Mouse (Mus musculus): ENCODE results near the gene Unc13c. TPM values are rescaled to one million over a fixed set of nuclear protein-coding genes. Genes with fewer than 3 reads are reported as not detected.
A peak's percentile ranks its signal among the peaks of the same experiment; 100 is the strongest.

The Unc13c gene
- total and polyA plus RNA-seq, 2 experiments from 2014 or later = 0.57 to 0.88 TPM

DNA sequence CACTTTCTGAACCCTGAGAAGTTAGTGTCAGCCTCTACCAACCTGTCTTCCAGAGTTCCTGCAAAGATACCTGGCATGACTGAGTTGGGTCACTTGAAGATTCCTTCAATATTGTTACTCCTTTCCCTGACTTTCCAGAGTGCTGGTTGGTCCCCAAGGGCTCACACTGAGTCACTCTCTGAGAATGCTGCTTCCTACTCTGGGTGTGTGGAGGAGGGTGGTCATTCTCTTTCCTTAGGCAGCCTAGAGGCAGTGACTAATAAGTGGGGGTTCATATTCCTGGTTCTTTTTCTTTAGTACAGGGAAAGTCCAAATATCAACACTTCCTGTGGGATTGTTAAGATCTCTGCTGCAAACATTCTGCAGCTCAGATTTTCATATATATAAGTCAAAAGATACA, 16.4 kb downstream of the Unc13c start:
- H3K9ac ChIP-seq (replicated peaks; ENCODE audit: low read depth, low read length) = no peak overlapping the region
- H3K4me3 ChIP-seq (ENCODE audit: low read depth, low read length) = no peak overlapping the region
- H3K4me1 ChIP-seq (ENCODE audit: control insufficient read depth, insufficient read depth) = no peaks in the 10 kb centered on the region
- no peak for TF ChIP-seq EP300 (IDR thresholded peaks at IDR 0.05; ENCODE audit: low read depth)
- TF ChIP-seq CTCF (IDR thresholded peaks at IDR 0.05; ENCODE audit: low read depth) = no peak
- no peaks in the 10 kb centered on the region for H3K36me3 ChIP-seq (replicated peaks; ENCODE audit: control insufficient read depth, insufficient read depth, low read length)
- ATAC-seq (ENCODE audit: insufficient read depth, low read depth) (no peak), DNase-seq (ENCODE audit: low spot score) (no peak)
- H3K4me2 ChIP-seq (ENCODE audit: low read depth, low read length) = no peak overlapping the region
- no peak overlapping the region for H3K27ac ChIP-seq (ENCODE audit: low read depth)
- H3K9me3 ChIP-seq (replicated peaks; ENCODE audit: control insufficient read depth, low read length) = no peaks in the 10 kb centered on the region
- no peaks in the 10 kb centered on the region for H3K27me3 ChIP-seq (ENCODE audit: control insufficient read depth, insufficient read depth, low read length)

GRCm38 (mm10) chr9:73951586-73951985, 17.2 kb downstream of the Unc13c start:
- no peak for DNase-seq (ENCODE audit: low spot score)
- H3K27me3 ChIP-seq (ENCODE audit: control insufficient read depth, insufficient read depth, low read length) = no peaks in the 10 kb centered on the region
- no peak overlapping the region for H3K27ac ChIP-seq (ENCODE audit: low read depth)
- TF ChIP-seq EP300 (IDR thresholded peaks at IDR 0.05; ENCODE audit: low read depth) = no peak
- TF ChIP-seq CTCF (IDR thresholded peaks at IDR 0.05; ENCODE audit: low read depth) = no peak
- no peak overlapping the region for H3K9ac ChIP-seq (replicated peaks; ENCODE audit: low read depth, low read length)
- H3K9me3 ChIP-seq (replicated peaks; ENCODE audit: control insufficient read depth, low read length) = no peaks in the 10 kb centered on the region
- WGBS = 66% methylated on average over 4 of the region's 4 CpGs
- no peaks in the 10 kb centered on the region for H3K4me1 ChIP-seq (ENCODE audit: control insufficient read depth, insufficient read depth)
- no peak overlapping the region for H3K4me3 ChIP-seq (ENCODE audit: low read depth, low read length)
- no peak for ATAC-seq (ENCODE audit: insufficient read depth, low read depth)
- no peak overlapping the region for H3K4me2 ChIP-seq (ENCODE audit: low read depth, low read length)
- H3K36me3 ChIP-seq (replicated peaks; ENCODE audit: control insufficient read depth, insufficient read depth, low read length) = no peaks in the 10 kb centered on the region

DNA sequence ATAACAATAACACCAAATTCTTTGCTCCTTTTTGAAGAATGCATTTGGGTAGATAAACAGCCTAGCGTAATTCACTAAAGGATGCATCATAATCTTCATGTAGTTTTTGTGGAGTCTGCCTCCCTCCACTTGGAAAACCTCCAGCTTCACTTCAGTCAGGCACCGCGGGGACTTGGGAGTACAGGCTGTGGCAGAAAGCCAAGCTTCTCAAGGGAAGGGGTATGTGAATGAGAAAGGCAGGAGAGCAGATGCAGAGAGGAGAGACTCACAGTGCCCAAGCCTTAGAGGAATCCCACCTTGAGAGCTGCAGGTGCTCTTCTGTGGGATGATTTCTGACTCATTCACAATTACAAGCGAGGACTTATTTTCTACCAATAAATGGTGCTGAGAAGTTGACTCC, 33.9 kb downstream of the Unc13c start:
- Histone ChIP-seq H3K9ac (replicated peaks; ENCODE audit: low read depth, low read length) (no peak overlapping the region), H3K36me3 (replicated peaks; ENCODE audit: control insufficient read depth, insufficient read depth, low read length) (no peaks in the 10 kb centered on the region), H3K4me1 (ENCODE audit: control insufficient read depth, insufficient read depth) (no peaks in the 10 kb centered on the region), H3K27ac (ENCODE audit: low read depth) (no peak overlapping the region), H3K27me3 (ENCODE audit: control insufficient read depth, insufficient read depth, low read length) (no peaks in the 10 kb centered on the region), H3K4me2 (ENCODE audit: low read depth, low read length) (no peak overlapping the region), H3K4me3 (ENCODE audit: low read depth, low read length) (no peak overlapping the region), H3K9me3 (replicated peaks; ENCODE audit: control insufficient read depth, low read length) (no peaks in the 10 kb centered on the region)
- TF ChIP-seq CTCF (IDR thresholded peaks at IDR 0.05; ENCODE audit: low read depth) (no peak), EP300 (IDR thresholded peaks at IDR 0.05; ENCODE audit: low read depth) (no peak)
- DNase-seq (ENCODE audit: low spot score) (peak; percentile 77), ATAC-seq (ENCODE audit: insufficient read depth, low read depth) (no peak)
- 23% methylated on average over 4 of the region's 4 CpGs for WGBS

GRCm38 (mm10) chr9:73931988-73932387, 36.8 kb downstream of the Unc13c start:
- Histone ChIP-seq H3K27me3 (ENCODE audit: control insufficient read depth, insufficient read depth, low read length) (no peaks in the 10 kb centered on the region), H3K4me2 (ENCODE audit: low read depth, low read length) (no peak overlapping the region), H3K27ac (ENCODE audit: low read depth) (no peak overlapping the region), H3K4me3 (ENCODE audit: low read depth, low read length) (no peak overlapping the region), H3K4me1 (ENCODE audit: control insufficient read depth, insufficient read depth) (no peaks in the 10 kb centered on the region), H3K36me3 (replicated peaks; ENCODE audit: control insufficient read depth, insufficient read depth, low read length) (no peaks in the 10 kb centered on the region), H3K9me3 (replicated peaks; ENCODE audit: control insufficient read depth, low read length) (no peaks in the 10 kb centered on the region), H3K9ac (replicated peaks; ENCODE audit: low read depth, low read length) (no peak overlapping the region)
- no peak for ATAC-seq (ENCODE audit: insufficient read depth, low read depth)
- DNase-seq (ENCODE audit: low spot score) = no peak
- TF ChIP-seq EP300 (IDR thresholded peaks at IDR 0.05; ENCODE audit: low read depth) (no peak), CTCF (IDR thresholded peaks at IDR 0.05; ENCODE audit: low read depth) (no peak)
- 84% methylated on average over 9 of the region's 9 CpGs for WGBS

GRCm38 (mm10) chr9:73927276-73927675, 41.5 kb downstream of the Unc13c start:
- no peaks in the 10 kb centered on the region for H3K36me3 ChIP-seq (replicated peaks; ENCODE audit: control insufficient read depth, insufficient read depth, low read length)
- H3K4me1 ChIP-seq (ENCODE audit: control insufficient read depth, insufficient read depth) = no peaks in the 10 kb centered on the region
- TF ChIP-seq EP300 (IDR thresholded peaks at IDR 0.05; ENCODE audit: low read depth) (no peak), CTCF (IDR thresholded peaks at IDR 0.05; ENCODE audit: low read depth) (no peak)
- no peak overlapping the region for H3K4me3 ChIP-seq (ENCODE audit: low read depth, low read length)
- no peak overlapping the region for H3K4me2 ChIP-seq (ENCODE audit: low read depth, low read length)
- WGBS = 66% methylated on average over 2 of the region's 2 CpGs
- no peaks in the 10 kb centered on the region for H3K9me3 ChIP-seq (replicated peaks; ENCODE audit: control insufficient read depth, low read length)
- no peak overlapping the region for H3K27ac ChIP-seq (ENCODE audit: low read depth)
- H3K9ac ChIP-seq (replicated peaks; ENCODE audit: low read depth, low read length) = no peak overlapping the region
- DNase-seq (ENCODE audit: low spot score) = no peak
- ATAC-seq (ENCODE audit: insufficient read depth, low read depth) = no peak
- H3K27me3 ChIP-seq (ENCODE audit: control insufficient read depth, insufficient read depth, low read length) = no peaks in the 10 kb centered on the region

- ATAC-seq (ENCODE audit: insufficient read depth, low read depth) (no peak), DNase-seq (ENCODE audit: low spot score) (no peak)
- Histone ChIP-seq H3K9me3 (replicated peaks; ENCODE audit: control insufficient read depth, low read length) (no peaks in the 10 kb centered on the region), H3K4me3 (ENCODE audit: low read depth, low read length) (no peak overlapping the region), H3K9ac (replicated peaks; ENCODE audit: low read depth, low read length) (no peak overlapping the region), H3K36me3 (replicated peaks; ENCODE audit: control insufficient read depth, insufficient read depth, low read length) (no peaks in the 10 kb centered on the region), H3K27me3 (ENCODE audit: control insufficient read depth, insufficient read depth, low read length) (no peaks in the 10 kb centered on the region), H3K4me2 (ENCODE audit: low read depth, low read length) (no peak overlapping the region), H3K4me1 (ENCODE audit: control insufficient read depth, insufficient read depth) (no peaks in the 10 kb centered on the region), H3K27ac (ENCODE audit: low read depth) (no peak overlapping the region)
- 46% methylated on average over 11 of the region's 11 CpGs for WGBS
- no peak for TF ChIP-seq CTCF (IDR thresholded peaks at IDR 0.05; ENCODE audit: low read depth)
- no peak for TF ChIP-seq EP300 (IDR thresholded peaks at IDR 0.05; ENCODE audit: low read depth)
Measured at GRCm38 (mm10) chr9:73922449-73923115, 46.2 kb downstream of the Unc13c start.
